Mouse (Mus musculus) gastrocnemius, postnatal 4 days (tissue): ENCODE results near the gene Dynlt1f. TPM values are rescaled to one million over a fixed set of nuclear protein-coding genes. Genes with fewer than 3 reads are reported as not detected.
"Not testable (repeated sequence)": the region's sequence is repeated elsewhere in the genome, so short reads cannot be mapped to it uniquely, and the experiment has no call there.

Experiments used
- DNase-seq, 2 experiments: peaks; one replicate each; pipeline ENCODE4 v3.0.0; 2021 to 2022; ENCODE audit warnings: low spot score in 2 of 2, mixed read lengths in 2 of 2
- total RNA-seq, 2 experiments: library from RNA; stranded (reverse); gene quantifications; 2 replicates each; pipeline ENCODE4 v1.2.3; 2021

The Dynlt1f gene
- total RNA-seq, 2 experiments from 2014 or later, result 121 to 140 TPM

DNA sequence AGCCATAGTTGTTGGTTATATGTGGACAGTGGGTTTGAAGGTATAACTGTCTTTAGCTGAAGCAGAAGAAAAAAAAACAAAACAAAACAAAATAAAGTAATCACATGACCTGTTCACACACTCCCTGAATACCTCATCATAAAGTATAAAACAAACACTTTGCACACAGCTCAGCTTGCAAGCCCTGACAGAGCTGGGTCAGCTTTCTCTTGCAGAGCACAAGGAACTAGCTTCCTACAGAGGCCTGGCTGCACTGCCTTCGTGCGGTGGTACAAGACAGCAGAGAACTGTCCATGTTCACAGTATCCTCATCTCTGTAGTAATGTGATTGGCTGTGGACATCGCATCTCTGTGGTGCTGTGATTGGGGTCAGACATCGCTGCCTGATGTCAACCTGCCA, 25.3 kb downstream of the Dynlt1f start:
- DNase-seq, result not testable (repeated sequence)

- DNase-seq, result not testable (repeated sequence)
These were observed 30.7 kb downstream of the Dynlt1f start for GRCm38 (mm10) chr17:6624926-6625558.

DNA sequence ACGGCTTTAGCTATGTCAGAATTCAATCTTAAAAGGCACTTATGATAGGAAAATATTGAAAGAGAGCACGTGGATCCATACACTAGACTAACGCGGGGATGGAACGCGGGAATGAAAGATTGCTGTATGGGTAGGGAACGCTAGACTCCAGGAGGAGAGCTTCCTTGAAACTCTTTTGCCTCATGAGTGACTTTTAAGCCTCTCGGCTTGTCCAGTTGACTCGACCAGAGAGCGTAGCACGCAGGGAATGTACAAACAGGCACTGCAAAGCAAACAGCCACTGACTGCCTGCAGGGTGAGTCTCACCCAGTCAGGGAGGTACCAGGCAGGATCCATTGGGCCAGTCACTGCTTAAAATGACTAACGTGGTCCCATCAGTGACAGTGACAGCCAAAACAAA, 33.7 kb downstream of the Dynlt1f start:
- not testable (repeated sequence) for DNase-seq

DNA sequence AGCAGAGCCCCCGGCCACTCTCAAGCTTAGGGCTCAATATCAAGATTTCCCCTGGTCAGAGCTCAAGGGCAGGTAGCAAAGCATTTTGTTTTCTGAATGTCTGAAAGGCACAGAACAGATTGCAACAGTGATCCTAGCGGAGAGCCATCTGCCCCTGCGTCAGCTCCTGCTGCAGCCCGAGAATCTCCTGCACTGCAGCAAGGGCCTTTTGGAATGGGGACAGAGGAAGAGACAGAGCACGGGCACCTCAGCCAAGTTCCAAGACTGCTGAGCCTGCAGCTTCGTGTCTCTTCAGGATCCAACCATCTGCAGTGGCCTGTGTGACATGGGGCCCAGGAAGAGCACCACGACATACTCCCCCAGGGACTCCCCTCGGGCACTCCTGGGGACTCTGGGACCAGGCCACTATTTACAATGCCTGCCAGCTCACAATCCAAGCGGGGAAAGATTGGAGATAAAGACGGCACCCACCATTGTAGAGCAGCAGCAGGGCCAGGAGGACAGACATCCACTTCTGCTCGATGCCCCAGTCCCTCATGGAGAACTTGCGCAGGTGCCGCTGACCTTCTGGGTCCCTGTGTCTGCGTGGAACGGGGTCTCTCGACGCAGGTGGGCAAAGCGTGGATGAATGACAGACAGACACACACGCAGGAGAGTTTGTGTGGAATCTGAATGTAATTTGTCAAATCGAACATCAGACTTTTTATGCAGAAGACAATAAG, 34.8 kb downstream of the Dynlt1f start:
- DNase-seq, result not testable (repeated sequence)

GRCm38 (mm10) chr17:6620035-6620434, 35.7 kb downstream of the Dynlt1f start:
- DNase-seq, result not testable (repeated sequence)

DNA sequence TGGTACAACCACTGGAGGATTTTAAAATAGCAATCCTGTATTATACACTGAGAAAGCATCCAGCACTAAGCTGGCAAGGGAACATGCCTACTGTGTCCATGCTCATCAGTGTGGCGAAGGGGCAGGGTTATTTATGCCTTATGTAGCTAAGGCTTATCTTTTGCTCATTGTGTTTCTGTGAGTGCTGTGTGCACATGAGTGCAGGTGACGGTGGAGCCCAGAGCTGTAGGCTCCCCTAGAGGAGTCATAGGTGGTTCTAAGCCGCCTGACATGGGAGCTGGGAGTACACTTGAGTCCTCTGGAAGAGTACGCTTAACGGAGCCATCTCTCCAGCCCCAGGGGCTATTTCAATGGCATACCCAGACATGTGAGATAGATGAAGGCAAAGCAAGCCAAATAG, 36.4 kb downstream of the Dynlt1f start:
- not testable (repeated sequence) for DNase-seq

- DNase-seq, result not testable (repeated sequence)
These were observed 37.9 kb downstream of the Dynlt1f start for GRCm38 (mm10) chr17:6617689-6618400.

- DNase-seq, result not testable (repeated sequence)
These were observed 39.0 kb downstream of the Dynlt1f start for GRCm38 (mm10) chr17:6616731-6617130.

GRCm38 (mm10) chr17:6614316-6614715, 41.4 kb downstream of the Dynlt1f start:
- not testable (repeated sequence) for DNase-seq

GRCm38 (mm10) chr17:6613524-6613923, 42.2 kb downstream of the Dynlt1f start:
- not testable (repeated sequence) for DNase-seq

GRCm38 (mm10) chr17:6605347-6605746, 50.4 kb downstream of the Dynlt1f start:
- not testable (repeated sequence) for DNase-seq

DNA sequence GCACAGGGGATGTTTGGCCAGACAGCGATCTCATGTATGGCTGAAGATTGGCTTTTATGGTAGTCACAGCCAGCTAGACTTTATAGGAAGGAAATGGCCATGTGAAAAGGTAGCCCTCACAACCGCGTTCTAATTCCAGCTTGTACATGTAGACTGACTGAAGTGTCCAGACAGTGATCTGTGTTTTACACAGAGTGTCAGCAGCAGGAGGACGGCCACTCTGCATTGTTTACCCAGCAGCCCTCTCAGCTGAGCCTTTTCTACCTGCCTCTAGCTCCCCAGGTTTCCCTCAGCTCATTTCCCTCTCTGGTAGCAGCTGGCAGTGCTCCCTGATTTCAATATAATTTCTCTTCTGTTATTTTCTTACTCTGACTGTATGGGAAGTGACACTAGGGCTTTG, 53.5 kb downstream of the Dynlt1f start:
- not testable (repeated sequence) for DNase-seq

GRCm38 (mm10) chr17:6601204-6601911, 54.3 kb downstream of the Dynlt1f start, which contains the start of gene Dynlt1c:
Dynlt1c (plus strand) TSS chr17:6601671.
- peak in 1 of 2 experiments; percentile 73 for DNase-seq

DNA sequence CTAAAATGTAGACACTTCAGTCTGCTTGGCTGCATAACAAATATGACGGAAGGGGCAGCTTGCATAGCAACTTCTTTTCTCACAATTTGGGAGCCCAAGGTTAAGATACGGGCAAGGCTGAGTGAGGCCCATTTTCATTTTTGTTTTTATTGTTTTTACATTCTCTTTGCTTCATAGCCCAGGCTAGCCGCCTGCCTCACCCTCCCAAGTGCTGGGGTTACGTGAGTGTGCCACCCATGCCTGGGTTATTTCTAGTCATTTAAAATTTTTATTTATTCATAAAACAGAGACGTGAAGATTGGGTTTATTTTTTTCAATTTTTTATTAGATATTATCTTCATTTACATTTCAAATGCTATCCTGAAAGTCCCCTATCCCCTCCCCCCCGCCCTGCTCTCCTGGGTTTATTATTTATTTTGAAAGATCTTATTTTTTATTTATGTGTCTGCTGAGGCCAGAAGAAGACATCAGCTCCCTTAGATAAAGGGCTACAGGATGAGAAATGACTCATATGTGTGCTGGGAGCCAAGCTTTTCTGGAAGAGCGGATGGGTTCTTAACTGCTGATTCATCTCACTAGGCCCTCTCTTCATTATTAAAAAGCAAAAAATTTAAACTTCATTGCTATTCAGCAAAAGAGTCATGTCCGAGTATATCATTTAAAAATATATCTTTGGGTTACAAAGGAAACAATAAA, 55.3 kb downstream of the Dynlt1f start:
- DNase-seq, result peak in 1 of 2 experiments; percentile 37

DNA sequence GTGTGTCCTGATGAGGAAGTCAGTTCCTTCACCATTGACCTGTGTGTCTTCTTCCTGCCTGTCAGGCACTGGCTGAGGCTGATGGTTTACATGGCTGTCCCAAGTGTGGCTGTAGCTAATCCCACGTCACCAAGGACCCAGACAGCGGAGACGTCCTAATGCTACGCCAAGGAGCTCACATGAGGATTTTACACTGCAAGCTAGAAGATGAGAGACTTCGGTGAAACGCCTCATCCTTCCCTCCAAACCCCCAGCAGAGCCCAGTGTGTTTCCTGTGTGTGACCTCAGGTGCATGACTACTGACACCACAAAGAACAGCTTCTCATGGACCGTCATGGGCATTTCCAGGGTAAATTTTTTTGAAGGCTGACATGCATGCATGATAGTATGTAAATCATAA, 57.3 kb downstream of the Dynlt1f start:
- DNase-seq, result not testable (repeated sequence)

Other genes with a start within 250 kb of the Dynlt1f start
- 100 to 1,000 TPM; 128 to 146 TPM for gene Dynlt1b, start 225.8 kb downstream of the Dynlt1f start, total RNA-seq
- 10 to 100 TPM in 1 of 2 experiments, 1 to 10 TPM in 1; 6.7 to 12.9 TPM for gene Dynlt1c, start 54.2 kb downstream of the Dynlt1f start, total RNA-seq
- 1 to 10 TPM in 1 of 2 experiments, under 1 TPM in 1; 0.86 to 1.7 TPM for gene Sytl3, start 3.2 kb upstream of the Dynlt1f start, total RNA-seq
- gene Ezr, start 126.9 kb upstream of the Dynlt1f start, total RNA-seq, result 10 to 100 TPM; 14.3 to 18.9 TPM